Mouse (Mus musculus) olfactory bulb, adult 2 months (tissue): ENCODE data around the gene Insl5.

Experiments
- CTCF ChIP-seq: fragments of 200-500 bp; IDR thresholded peaks from 2 replicates; pipeline ENCODE4 v1.5.1; 2012; ENCODE audit warnings: low read depth, mild to moderate bottlenecking, low read length, moderate library complexity; ENCODE audit not compliant: insufficient read depth
- POLR2A ChIP-seq: fragments of 200-500 bp; IDR thresholded peaks from 2 replicates; pipeline ENCODE4 v1.6.1; 2012; ENCODE audit warnings: mild to moderate bottlenecking, low read depth, low read length, moderate library complexity; ENCODE audit not compliant: insufficient read depth

DNA sequence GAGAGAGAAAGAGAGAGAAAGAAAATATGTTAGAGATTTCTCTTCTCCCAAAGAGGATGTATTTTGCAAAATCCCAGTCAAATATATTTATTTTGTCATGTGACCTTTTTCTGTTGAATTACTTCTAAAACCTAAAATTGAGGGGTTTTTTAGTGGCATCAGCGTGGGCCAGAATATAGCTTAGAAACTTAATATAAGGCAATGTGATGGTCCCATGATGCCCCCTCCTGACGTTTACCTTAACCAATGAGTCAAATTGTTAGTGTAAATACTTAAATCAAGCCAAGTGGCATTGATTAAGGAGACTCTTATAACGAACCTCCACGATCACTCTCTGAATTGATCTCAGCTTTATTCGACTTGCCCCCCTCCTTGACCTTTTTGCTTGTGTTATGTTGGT, 52.5 kb downstream of the Insl5 start:
- TF ChIP-seq POLR2A = no peak
- no peak for TF ChIP-seq CTCF
